Mouse (Mus musculus): ENCODE data around the gene Marc1.

Gene Marc1

GRCm38 (mm10) chr1:184822678-184823077 is 11.6 kb upstream of the Marc1 start:
- DNase-seq (ENCODE audit: low spot score): no peak

- DNase-seq (ENCODE audit: low spot score): no peak
Observed at GRCm38 (mm10) chr1:184817768-184818167, 6.7 kb upstream of the Marc1 start.

GRCm38 (mm10) chr1:184811716-184812250 is 670 bp upstream of the Marc1 start:
- DNase-seq (ENCODE audit: low spot score): no peak

- no peak for DNase-seq (ENCODE audit: low spot score)
Observed at GRCm38 (mm10) chr1:184809578-184810001, 1.5 kb downstream of the Marc1 start.

- DNase-seq (ENCODE audit: low spot score): no peak
Observed at GRCm38 (mm10) chr1:184808418-184809012, 2.6 kb downstream of the Marc1 start.

- no peak for DNase-seq (ENCODE audit: low spot score)
Observed at GRCm38 (mm10) chr1:184807627-184808417, 3.3 kb downstream of the Marc1 start.

GRCm38 (mm10) chr1:184807123-184807522 is 4.0 kb downstream of the Marc1 start:
- no peak for DNase-seq (ENCODE audit: low spot score)

GRCm38 (mm10) chr1:184805749-184806148 is 5.4 kb downstream of the Marc1 start:
- no peak for DNase-seq (ENCODE audit: low spot score)

GRCm38 (mm10) chr1:184793163-184793876 is 17.8 kb downstream of the Marc1 start:
- DNase-seq (ENCODE audit: low spot score): peak; percentile 58

GRCm38 (mm10) chr1:184791109-184791508 is 20.0 kb downstream of the Marc1 start:
- DNase-seq (ENCODE audit: low spot score): no peak

- DNase-seq (ENCODE audit: low spot score): no peak
Observed at GRCm38 (mm10) chr1:184786376-184787151, 24.5 kb downstream of the Marc1 start.

- no peak for DNase-seq (ENCODE audit: low spot score)
Observed at GRCm38 (mm10) chr1:184783641-184784040, 27.5 kb downstream of the Marc1 start.

GRCm38 (mm10) chr1:184782161-184782513 is 29.0 kb downstream of the Marc1 start:
- DNase-seq (ENCODE audit: low spot score): no peak

- no peak for DNase-seq (ENCODE audit: low spot score)
Observed at GRCm38 (mm10) chr1:184781286-184782160, 29.6 kb downstream of the Marc1 start.

- no peak for DNase-seq (ENCODE audit: low spot score)
Observed at GRCm38 (mm10) chr1:184778157-184778556, 33.0 kb downstream of the Marc1 start.

GRCm38 (mm10) chr1:184777061-184777795 is 33.9 kb downstream of the Marc1 start:
- DNase-seq (ENCODE audit: low spot score): no peak

GRCm38 (mm10) chr1:184775289-184775688 is 35.8 kb downstream of the Marc1 start:
- no peak for DNase-seq (ENCODE audit: low spot score)

GRCm38 (mm10) chr1:184771891-184772249 is 39.2 kb downstream of the Marc1 start:
- no peak for DNase-seq (ENCODE audit: low spot score)

- DNase-seq (ENCODE audit: low spot score): peak; percentile 73
Observed at GRCm38 (mm10) chr1:184771202-184771890, 39.8 kb downstream of the Marc1 start.

GRCm38 (mm10) chr1:184763866-184764265 is 47.2 kb downstream of the Marc1 start:
- DNase-seq (ENCODE audit: low spot score): no peak

All from ovary, postnatal 36 days (tissue).